In genomic region chr19:4094774-4095303, GRCm38 (mm10) we compare ENCODE assay signal across 33 mouse cellular contexts. TPM values are rescaled to one million over a fixed set of nuclear protein-coding genes. Genes with fewer than 3 reads are reported as not detected.
A peak's percentile ranks its signal among the peaks of the same experiment; 100 is the strongest.
DNase-seq lines count a peak whose midpoint lies in the region; ATAC-seq lines count a peak whose summit lies in the region.
"Had no signal": no experiment of that assay in that cellular context is flagged by ENCODE, and none has a peak within 500 bp of the region (broad histone marks: within the 10 kb centered on the region; RNA-seq: fewer than 3 reads in every experiment).

No protein-coding gene starts in this region.

- DNase-seq in adrenal gland, adult 2 months: peak; percentile 5
- DNase-seq in adrenal gland, postnatal 14 days: no peak
- DNase-seq in cerebellum, adult 9-11 months: peak; percentile 51
- no peak for DNase-seq in cerebellum, postnatal 25 days
- DNase-seq in adipocyte (ENCODE audit: low spot score): peak; percentile 37
- DNase-seq: adrenal gland, postnatal 10 days; B cell, adult 2 months; cerebellum, adult 2 months; cerebellum, postnatal 14 days; forebrain, postnatal 0 days; gastrocnemius, adult 2 months; gastrocnemius, postnatal 14 days; heart, adult 18-20 months; heart, postnatal 10 days; heart, postnatal 36 days; kidney, adult 18-20 months had no signal

- no peak for ATAC-seq in megakaryocyte-erythroid progenitor cell, adult 5-6 weeks (replicated peaks; ENCODE audit: low FRiP score, low TSS enrichment, poor library complexity, severe bottlenecking)
- ATAC-seq: forebrain, embryonic 14.5 days; forebrain, postnatal 0 days; hindbrain, postnatal 0 days; inflammation-experienced regulatory T-cells, adult 6 months; intestine, embryonic 16.5 days had no signal

RNA-seq across cellular contexts. Expression of gene Cdk2ap2, which starts 2.1 kb away (rescaled TPM):
- 100 to 1,000 TPM; 128 to 131 TPM for total RNA-seq in adrenal gland, adult 2 months (2021)
- 339 and 371 TPM in 2 replicates for polyA plus RNA-seq in adrenal gland, adult 2 months (2012; rRNA removed)
- total RNA-seq in adrenal gland, postnatal 14 days (2021): 78.4 and 97.1 TPM in 2 replicates
- total RNA-seq in megakaryocyte-erythroid progenitor cell, adult 5-6 weeks (2014; fragmentation: Nextera tagmentation): 65.1 and 75.8 TPM in 2 replicates
- total RNA-seq in megakaryocyte-erythroid progenitor cell, adult 5-6 weeks (2017): 6.7 and 16.1 TPM in 2 replicates

RNA-seq across cellular contexts. Expression of gene Pitpnm1, which starts 5.0 kb away (rescaled TPM):
- 10 to 100 TPM; 87.4 to 87.6 TPM for total RNA-seq in adrenal gland, adult 2 months (2021)
- polyA plus RNA-seq in adrenal gland, adult 2 months (2012; rRNA removed): 164 and 171 TPM in 2 replicates
- 95.1 and 116 TPM in 2 replicates for total RNA-seq in adrenal gland, postnatal 14 days (2021)
- 42.3 and 44.1 TPM in 2 replicates for total RNA-seq in megakaryocyte-erythroid progenitor cell, adult 5-6 weeks (2014; fragmentation: Nextera tagmentation)
- 7.4 and 7.7 TPM in 2 replicates for total RNA-seq in megakaryocyte-erythroid progenitor cell, adult 5-6 weeks (2017)

RNA-seq across cellular contexts. Expression of gene Cabp2, which starts 13.5 kb away (rescaled TPM):
- total RNA-seq in adrenal gland, adult 2 months (2021): not detected
- not detected in 2 replicates for polyA plus RNA-seq in adrenal gland, adult 2 months (2012; rRNA removed)
- not detected in 2 replicates for total RNA-seq in adrenal gland, postnatal 14 days (2021)
- not detected in 2 replicates for total RNA-seq in megakaryocyte-erythroid progenitor cell, adult 5-6 weeks (2014; fragmentation: Nextera tagmentation)
- not detected in 2 replicates for total RNA-seq in megakaryocyte-erythroid progenitor cell, adult 5-6 weeks (2017)
- total RNA-seq: CH12.LX; common myeloid progenitor, adult 5-6 weeks; forebrain, postnatal 0 days; G1E; gastrocnemius, adult 2 months; gastrocnemius, postnatal 14 days; heart, adult 18-20 months; heart, postnatal 10 days; heart, postnatal 36 days; hindbrain, postnatal 0 days had no signal
- polyA plus RNA-seq: embryonic facial prominence, embryonic 15.5 days; forebrain, embryonic 11.5 days; forebrain, embryonic 14.5 days; forebrain, postnatal 0 days; frontal cortex, adult 2 months; G1E; gonadal fat pad, adult 2 months; heart, embryonic 12.5 days; heart, embryonic 15.5 days; hindbrain, embryonic 10.5 days; hindbrain, embryonic 13.5 days; hindbrain, postnatal 0 days; inflammation-experienced regulatory T-cells, adult 6 months had no signal

RNA-seq across cellular contexts. Expression of gene Aip, which starts 30.8 kb away (rescaled TPM):
- total RNA-seq in adrenal gland, adult 2 months (2021): 100 to 1,000 TPM; 102 to 134 TPM
- 89.5 and 99.3 TPM in 2 replicates for polyA plus RNA-seq in adrenal gland, adult 2 months (2012; rRNA removed)
- 81.3 and 94.1 TPM in 2 replicates for total RNA-seq in adrenal gland, postnatal 14 days (2021)
- total RNA-seq in megakaryocyte-erythroid progenitor cell, adult 5-6 weeks (2014; fragmentation: Nextera tagmentation): 25.9 and 31.2 TPM in 2 replicates
- 16.9 and 23.2 TPM in 2 replicates for total RNA-seq in megakaryocyte-erythroid progenitor cell, adult 5-6 weeks (2017)

RNA-seq across cellular contexts. Expression of gene Gstp3, which starts 35.5 kb away (rescaled TPM):
- total RNA-seq in adrenal gland, adult 2 months (2021): 1 to 10 TPM in 1 of 2 experiments, under 1 TPM in 1; 0.62 to 2.3 TPM
- 0.79 and 0.83 TPM in 2 replicates for polyA plus RNA-seq in adrenal gland, adult 2 months (2012; rRNA removed)
- total RNA-seq in adrenal gland, postnatal 14 days (2021): 4.5 and 58.0 TPM in 2 replicates
- 28.5 and 40.7 TPM in 2 replicates for total RNA-seq in megakaryocyte-erythroid progenitor cell, adult 5-6 weeks (2014; fragmentation: Nextera tagmentation)
- total RNA-seq in megakaryocyte-erythroid progenitor cell, adult 5-6 weeks (2017): 16.4 and 37.6 TPM in 2 replicates
- total RNA-seq: forebrain, postnatal 0 days; gastrocnemius, adult 2 months; gastrocnemius, postnatal 14 days; heart, adult 18-20 months; heart, postnatal 10 days; heart, postnatal 36 days; hindbrain, postnatal 0 days had no signal
- polyA plus RNA-seq: cerebellum, adult 2 months; embryonic facial prominence, embryonic 12.5 days; forebrain, embryonic 11.5 days; forebrain, embryonic 14.5 days; forebrain, postnatal 0 days; frontal cortex, adult 2 months; hindbrain, embryonic 10.5 days; hindbrain, embryonic 13.5 days; hindbrain, postnatal 0 days had no signal

Comparison
In these comparisons a context has a peak if more than half of its experiments do, and no peak if none do; other contexts are left out.
1. DNase-seq: peak in adrenal gland, adult 2 months (single experiment), cerebellum, adult 9-11 months (single experiment) and adipocyte (single experiment); none in adrenal gland, postnatal 14 days (single experiment) and cerebellum, postnatal 25 days (0 of 2).